Mouse (Mus musculus): ENCODE data around the gene Gm49321.

Gm49321 gene

DNA sequence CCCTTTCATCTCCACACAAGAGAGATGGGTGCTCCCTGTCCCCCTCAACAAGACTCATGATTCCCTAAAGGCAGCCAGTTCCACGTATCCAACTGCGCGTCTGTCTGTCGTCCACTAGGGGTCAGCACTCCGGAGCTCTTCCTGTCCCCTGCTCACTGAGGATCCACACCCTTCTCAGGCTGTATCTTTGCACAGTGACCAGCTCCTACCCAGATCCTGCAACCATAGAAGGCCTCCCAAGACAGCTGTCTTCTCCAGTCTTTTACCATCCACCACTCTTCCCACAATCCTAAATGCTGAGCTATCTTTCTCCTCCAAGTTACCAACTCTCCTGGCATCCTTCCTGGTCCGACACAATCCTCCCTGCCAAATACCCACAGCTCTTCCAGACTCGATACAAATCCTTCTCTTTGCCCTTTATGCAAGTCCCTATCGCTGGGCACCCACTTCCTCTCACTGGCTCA, 72.0 kb downstream of the Gm49321 start:
- no peak for DNase-seq (ENCODE audit: low spot score in 2 of 2)

GRCm38 (mm10) chr12:74013739-74014138, 76.3 kb downstream of the Gm49321 start:
- DNase-seq (ENCODE audit: low spot score in 2 of 2) = peak; percentile 55 to 85

- DNase-seq (ENCODE audit: low spot score in 2 of 2) = no peak
Measured at GRCm38 (mm10) chr12:74014739-74015270, 77.4 kb downstream of the Gm49321 start.

DNA sequence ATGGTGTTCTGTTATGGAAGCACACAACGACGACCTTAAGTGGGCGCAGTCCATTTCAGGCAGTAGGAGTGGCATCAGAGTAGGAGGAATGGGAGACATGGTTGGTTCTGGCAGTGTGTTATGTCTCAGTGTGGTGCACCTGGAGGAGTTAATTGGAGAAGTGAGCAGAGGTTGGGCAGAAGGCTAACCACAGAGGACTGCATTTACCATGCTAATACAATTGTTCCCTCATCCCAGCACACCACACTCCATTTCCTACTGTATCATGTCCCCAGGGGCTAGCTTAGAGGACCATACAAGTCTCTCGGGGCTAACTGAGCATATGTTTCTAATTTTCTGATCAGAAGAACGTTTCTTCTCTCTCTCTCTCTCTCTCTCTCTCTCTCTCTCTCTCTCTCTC, 78.0 kb downstream of the Gm49321 start:
- no peak for DNase-seq (ENCODE audit: low spot score in 2 of 2)
